Comparison of ENCODE assay signal across 19 mouse cellular contexts in genomic region chr9:31578506-31579173, GRCm38 (mm10).
DNase-seq lines count a peak whose midpoint lies in the region; ATAC-seq and TF ChIP-seq lines count a peak whose summit lies in the region.
"Had no signal": no experiment of that assay in that cellular context is flagged by ENCODE, and none has a peak within 500 bp of the region (broad histone marks: within the 10 kb centered on the region; RNA-seq: fewer than 3 reads in every experiment).

No protein-coding gene starts in this region.

- no peak overlapping the region for H3K27ac ChIP-seq in heart, embryonic 12.5 days (ENCODE audit: poor library complexity, severe bottlenecking)
- H3K27ac ChIP-seq in gastrocnemius, adult 2 months = peak overlapping the region; percentile 91
- H3K27ac ChIP-seq: embryonic facial prominence, embryonic 12.5 days; forebrain, embryonic 12.5 days; heart, embryonic 13.5 days; hindbrain, embryonic 15.5 days had no signal

- no peak overlapping the region for H3K4me3 ChIP-seq in heart, embryonic 12.5 days
- H3K4me3 ChIP-seq in gastrocnemius, adult 2 months = no peak overlapping the region
- H3K4me3 ChIP-seq: embryonic facial prominence, embryonic 12.5 days; forebrain, embryonic 12.5 days; heart, embryonic 13.5 days; hindbrain, embryonic 15.5 days had no signal

- no peaks in the 10 kb centered on the region for H3K4me1 ChIP-seq in heart, embryonic 12.5 days (replicated peaks)
- H3K4me1 ChIP-seq: embryonic facial prominence, embryonic 12.5 days; forebrain, embryonic 12.5 days; heart, embryonic 13.5 days; hindbrain, embryonic 15.5 days had no signal

- H3K4me2 ChIP-seq in heart, embryonic 12.5 days = no peak overlapping the region
- H3K4me2 ChIP-seq: embryonic facial prominence, embryonic 12.5 days; forebrain, embryonic 12.5 days; heart, embryonic 13.5 days; hindbrain, embryonic 15.5 days had no signal

- TF ChIP-seq CTCF in gastrocnemius, adult 2 months (IDR thresholded peaks at IDR 0.05) = no peak

- H3K27me3 ChIP-seq in heart, embryonic 12.5 days (replicated peaks) = no peaks in the 10 kb centered on the region; the same call in 1 of the 2 replicates
- H3K27me3 ChIP-seq: embryonic facial prominence, embryonic 12.5 days; forebrain, embryonic 12.5 days; hindbrain, embryonic 15.5 days had no signal

- no peaks in the 10 kb centered on the region for H3K36me3 ChIP-seq in heart, embryonic 12.5 days
- H3K36me3 ChIP-seq: embryonic facial prominence, embryonic 12.5 days; forebrain, embryonic 12.5 days; heart, embryonic 13.5 days; hindbrain, embryonic 15.5 days had no signal

- H3K9me3 ChIP-seq in heart, embryonic 12.5 days (replicated peaks) = no peaks in the 10 kb centered on the region
- H3K9me3 ChIP-seq: embryonic facial prominence, embryonic 12.5 days; forebrain, embryonic 12.5 days; heart, embryonic 13.5 days; hindbrain, embryonic 15.5 days had no signal

- DNase-seq in heart, adult 11 months = peak; percentile 87
- peak; percentile 89 for DNase-seq in gastrocnemius, adult 2 months
- peak; percentile 59 to 64 for DNase-seq in gastrocnemius, adult 8-10 months (ENCODE audit: low spot score in 2 of 2)
- peak; percentile 22 to 54 for DNase-seq in gastrocnemius, postnatal 36 days
- no peak for DNase-seq in kidney, postnatal 14 days
- DNase-seq: adrenal gland, adult 2 months; adrenal gland, postnatal 36 days; cerebellum, adult 11 months; cerebellum, adult 8-10 months; cerebellum, postnatal 14 days; heart, postnatal 36 days had no signal

- ATAC-seq in heart, embryonic 12.5 days (ENCODE audit: insufficient number of reproducible peaks, low FRiP score) = no peak
- no peak for ATAC-seq in megakaryocyte-erythroid progenitor cell, adult 5-6 weeks (replicated peaks; ENCODE audit: low FRiP score, low TSS enrichment, poor library complexity, severe bottlenecking)
- ATAC-seq: forebrain, embryonic 16.5 days; intestine, embryonic 16.5 days had no signal

- H3K9ac ChIP-seq in heart, embryonic 12.5 days = no peak overlapping the region
- H3K9ac ChIP-seq: embryonic facial prominence, embryonic 12.5 days; forebrain, embryonic 12.5 days; heart, embryonic 13.5 days; hindbrain, embryonic 15.5 days had no signal

- intact Hi-C loops in gastrocnemius, adult 2 months (cut with DNase I) = loop anchor here (1.0 to 5.0 kb wide), 2 partner anchors 17 to 229 kb away; no protein-coding TSS in a partner anchor
- intact Hi-C loops in gastrocnemius, postnatal 36 days (cut with DNase I) = loop anchor here (5.0 kb wide), 1 partner anchor 334 kb away; the partner anchor contains the start of gene Barx2

- WGBS in heart, embryonic 12.5 days = 82% methylated on average over 8 of the region's 8 CpGs
